Mouse (Mus musculus) CD4-positive, CD25-positive, alpha-beta regulatory T cell, adult 2 months (primary cell): ENCODE measurements at regions not wholly inside any gene's neighbourhood (a gene's known extent, or its start where the extent isn't known, plus 50 kb on each side); places are given as distances from the start of the nearest gene placed in this dataset.
"Not testable (repeated sequence)": the region's sequence is repeated elsewhere in the genome, so short reads cannot be mapped to it uniquely, and the experiment has no call there.

Experiments
- DNase-seq: peaks from one replicate; pipeline ENCODE4 v3.0.0-alpha.2; 2012; ENCODE audit warnings: low read depth, low spot score

GRCm38 (mm10) chr6:66382347-66383010 lies 152.7 kb upstream of the Mad2l1 start:
- no peak for DNase-seq

GRCm38 (mm10) chr6:66395147-66395546 lies 140.0 kb upstream of the Mad2l1 start:
- DNase-seq, result no peak

- no peak for DNase-seq
These were observed 137.8 kb upstream of the Mad2l1 start for GRCm38 (mm10) chr6:66397411-66397810.

- no peak for DNase-seq
These were observed 136.5 kb upstream of the Mad2l1 start for GRCm38 (mm10) chr6:66398674-66399073.

- no peak for DNase-seq
These were observed 136.0 kb upstream of the Mad2l1 start for GRCm38 (mm10) chr6:66399091-66399755.

GRCm38 (mm10) chr6:66401468-66401867 lies 133.7 kb upstream of the Mad2l1 start:
- no peak for DNase-seq

- DNase-seq, result peak; percentile 1
These were observed 133.2 kb upstream of the Mad2l1 start for GRCm38 (mm10) chr6:66401868-66402440.

GRCm38 (mm10) chr6:66414822-66415221 lies 120.4 kb upstream of the Mad2l1 start:
- no peak for DNase-seq

GRCm38 (mm10) chr6:66419452-66420041 lies 115.6 kb upstream of the Mad2l1 start:
- no peak for DNase-seq

- no peak for DNase-seq
These were observed 106.8 kb upstream of the Mad2l1 start for GRCm38 (mm10) chr6:66428370-66428769.

- not testable (repeated sequence) for DNase-seq
These were observed 84.8 kb upstream of the Mad2l1 start for GRCm38 (mm10) chr6:66450408-66450807.

- no peak for DNase-seq
These were observed 77.0 kb upstream of the Mad2l1 start for GRCm38 (mm10) chr6:66458172-66458571.

GRCm38 (mm10) chr6:66464540-66464939 lies 70.7 kb upstream of the Mad2l1 start:
- no peak for DNase-seq

- DNase-seq, result no peak
These were observed 69.9 kb upstream of the Mad2l1 start for GRCm38 (mm10) chr6:66465137-66465853.

GRCm38 (mm10) chr6:66466757-66467156 lies 68.4 kb upstream of the Mad2l1 start:
- DNase-seq, result peak; percentile 48

- peak; percentile 16 for DNase-seq
These were observed 64.5 kb upstream of the Mad2l1 start for GRCm38 (mm10) chr6:66470627-66471249.

GRCm38 (mm10) chr6:66471786-66472185 lies 63.4 kb upstream of the Mad2l1 start:
- peak; percentile 9 for DNase-seq

- no peak for DNase-seq
These were observed 62.5 kb upstream of the Mad2l1 start for GRCm38 (mm10) chr6:66472697-66473096.

- DNase-seq, result no peak
These were observed 57.6 kb upstream of the Mad2l1 start for GRCm38 (mm10) chr6:66477575-66477974.

- DNase-seq, result no peak
These were observed 56.7 kb upstream of the Mad2l1 start for GRCm38 (mm10) chr6:66478326-66478964.

GRCm38 (mm10) chr6:66479576-66479975 lies 55.6 kb upstream of the Mad2l1 start:
- DNase-seq, result no peak
